Mouse (Mus musculus) stomach, embryonic 15.5 days (tissue): ENCODE results near the gene Lama5. TPM values are rescaled to one million over a fixed set of nuclear protein-coding genes. Genes with fewer than 3 reads are reported as not detected.
A peak's percentile ranks its signal among the peaks of the same experiment; 100 is the strongest.

Source experiments
- ATAC-seq: fragments of 200-750 bp; cut with Nextera tagmentation; 2 replicates; pipeline ENCODE4 v1.8.0; 2017; ENCODE audit warnings: low read depth, moderate number of reproducible peaks, moderate TSS enrichment; ENCODE audit not compliant: insufficient read depth, low FRiP score
- H3K27ac ChIP-seq: fragments of 300-500 bp; sonication (generic); 2 replicates; pipeline ENCODE4 v1.5.1; 2015; ENCODE audit warnings: mild to moderate bottlenecking, inconsistent platforms
- H3K27me3 ChIP-seq: fragments of 300-500 bp; sonication (generic); replicated peaks from 2 replicates; pipeline ENCODE4 v1.6.1; 2015; ENCODE audit warnings: inconsistent platforms
- H3K36me3 ChIP-seq: fragments of 300-500 bp; sonication (generic); 2 replicates; pipeline ENCODE4 v1.6.1; 2015; ENCODE audit warnings: inconsistent platforms
- H3K4me1 ChIP-seq: fragments of 300-500 bp; sonication (generic); 2 replicates; pipeline ENCODE4 v1.6.1; 2015; ENCODE audit warnings: inconsistent platforms
- H3K4me2 ChIP-seq: fragments of 300-500 bp; sonication (generic); 2 replicates; pipeline ENCODE4 v1.6.1; 2015; ENCODE audit warnings: mild to moderate bottlenecking, inconsistent platforms
- H3K4me3 ChIP-seq: fragments of 300-500 bp; sonication (generic); replicated peaks from 2 replicates; pipeline ENCODE4 v1.5.1; 2015; ENCODE audit warnings: inconsistent platforms
- H3K9ac ChIP-seq: fragments of 300-500 bp; sonication (generic); 2 replicates; pipeline ENCODE4 v1.6.1; 2015; ENCODE audit warnings: inconsistent platforms
- H3K9me3 ChIP-seq: fragments of 300-500 bp; sonication (generic); 2 replicates; pipeline ENCODE4 v1.6.1; 2016; ENCODE audit warnings: inconsistent platforms
- WGBS: fragments of 180-500 bp; shearing (Covaris S2); methylation state at CpG from one replicate; pipeline ENCODE4 v1.1.7; 2015; 5-methylcytosine and 5-hydroxymethylcytosine counted together
- polyA plus RNA-seq: library from polyadenylated mRNA; unstranded; fragments of >200 nt; fragmentation: Nextera tagmentation; extraction: Ambion mirVana; gene quantifications from 2 replicates; pipeline ENCODE4 v1.2.1, GENCODE M21; 2015

Lama5 gene
- polyA plus RNA-seq, 1 experiment from 2014 or later = 45.6 TPM

- Histone ChIP-seq H3K4me2 (no peak overlapping the region), H3K27me3 (no peaks in the 10 kb centered on the region), H3K36me3 (no peaks in the 10 kb centered on the region), H3K27ac (no peak overlapping the region), H3K9me3 (no peaks in the 10 kb centered on the region), H3K4me1 (peaks cover 34% of the 10 kb centered on the region), H3K4me3 (no peak overlapping the region), H3K9ac (no peak overlapping the region)
- ATAC-seq = no peak
- WGBS = 67% methylated on average over 7 of the region's 7 CpGs
Observed at GRCm38 (mm10) chr2:180233101-180233904, 7.6 kb upstream of the Lama5 start.

GRCm38 (mm10) chr2:180230482-180230881 lies 4.8 kb upstream of the Lama5 start:
- H3K9me3 ChIP-seq = no peaks in the 10 kb centered on the region
- no peaks in the 10 kb centered on the region for H3K36me3 ChIP-seq
- no peak for ATAC-seq
- H3K4me1 ChIP-seq = peaks cover 45% of the 10 kb centered on the region
- WGBS = 57% methylated on average over 4 of the region's 4 CpGs
- no peak overlapping the region for H3K4me3 ChIP-seq
- H3K9ac ChIP-seq = no peak overlapping the region
- H3K4me2 ChIP-seq = no peak overlapping the region
- peaks cover under 1% of the 10 kb centered on the region; the same call in 1 of the 2 replicates for H3K27me3 ChIP-seq
- H3K27ac ChIP-seq = peak overlapping the region; percentile 42; the same call in 1 of the 2 replicates

GRCm38 (mm10) chr2:180229129-180229528 lies 3.5 kb upstream of the Lama5 start:
- Histone ChIP-seq H3K27ac (no peak overlapping the region), H3K9ac (no peak overlapping the region), H3K27me3 (peaks cover 8% of the 10 kb centered on the region; the same call in 1 of the 2 replicates), H3K4me3 (no peak overlapping the region), H3K4me2 (no peak overlapping the region), H3K9me3 (no peaks in the 10 kb centered on the region), H3K4me1 (peaks cover 39% of the 10 kb centered on the region), H3K36me3 (no peaks in the 10 kb centered on the region)
- 58% methylated on average over 3 of the region's 3 CpGs for WGBS
- no peak for ATAC-seq

- H3K4me2 ChIP-seq = no peak overlapping the region
- no peak overlapping the region for H3K4me3 ChIP-seq
- 49% methylated on average over 7 of the region's 7 CpGs for WGBS
- no peaks in the 10 kb centered on the region for H3K9me3 ChIP-seq
- no peak overlapping the region; the same call in 1 of the 2 replicates for H3K9ac ChIP-seq
- no peaks in the 10 kb centered on the region for H3K36me3 ChIP-seq
- H3K4me1 ChIP-seq = peaks cover 40% of the 10 kb centered on the region
- ATAC-seq = no peak
- peak overlapping the region; percentile 53; the same call in 1 of the 2 replicates for H3K27ac ChIP-seq
- peaks cover 8% of the 10 kb centered on the region; the same call in 1 of the 2 replicates for H3K27me3 ChIP-seq
Observed at GRCm38 (mm10) chr2:180228592-180228991, 2.9 kb upstream of the Lama5 start.

- H3K4me3 ChIP-seq = no peak overlapping the region
- peaks cover 8% of the 10 kb centered on the region; the same call in 1 of the 2 replicates for H3K27me3 ChIP-seq
- H3K27ac ChIP-seq = peak overlapping the region; percentile 53; the same call in 1 of the 2 replicates
- H3K9me3 ChIP-seq = no peaks in the 10 kb centered on the region
- peak overlapping the region; percentile 52 for H3K4me2 ChIP-seq
- ATAC-seq = no peak
- 46% methylated on average over 6 of the region's 6 CpGs for WGBS
- H3K36me3 ChIP-seq = no peaks in the 10 kb centered on the region
- peaks cover 46% of the 10 kb centered on the region for H3K4me1 ChIP-seq
- H3K9ac ChIP-seq = no peak overlapping the region; the same call in 1 of the 2 replicates
Observed at GRCm38 (mm10) chr2:180228060-180228458, 2.4 kb upstream of the Lama5 start.

- Histone ChIP-seq H3K27me3 (peaks cover 8% of the 10 kb centered on the region; the same call in 1 of the 2 replicates), H3K9me3 (no peaks in the 10 kb centered on the region), H3K4me2 (peak overlapping the region; percentile 52), H3K9ac (no peak overlapping the region), H3K36me3 (no peaks in the 10 kb centered on the region), H3K4me1 (peaks cover 52% of the 10 kb centered on the region), H3K4me3 (peak overlapping the region; percentile 16), H3K27ac (peak overlapping the region; percentile 16)
- WGBS = 2% methylated on average over 21 of the region's 21 CpGs
- ATAC-seq = peak; percentile 21; the same call in 1 of the 2 replicates
Observed at GRCm38 (mm10) chr2:180227262-180228059, 1.8 kb upstream of the Lama5 start.

GRCm38 (mm10) chr2:180225044-180225761 lies 456 bp downstream of the Lama5 start:
- ATAC-seq = peak; percentile 6; the same call in 1 of the 2 replicates
- Histone ChIP-seq H3K4me1 (peaks cover 67% of the 10 kb centered on the region), H3K9ac (peak overlapping the region; percentile 47), H3K4me2 (peak overlapping the region; percentile 97), H3K27ac (peak overlapping the region; percentile 85), H3K4me3 (peak overlapping the region; percentile 72), H3K9me3 (no peaks in the 10 kb centered on the region), H3K36me3 (no peaks in the 10 kb centered on the region), H3K27me3 (peaks cover 8% of the 10 kb centered on the region; the same call in 1 of the 2 replicates)
- under 1% methylated on average over 54 of the region's 55 CpGs for WGBS

- H3K27me3 ChIP-seq = peaks cover 8% of the 10 kb centered on the region; the same call in 1 of the 2 replicates
- 1% methylated on average over 13 of the region's 13 CpGs for WGBS
- H3K9ac ChIP-seq = peak overlapping the region; percentile 47
- H3K36me3 ChIP-seq = no peaks in the 10 kb centered on the region
- peak overlapping the region; percentile 97 for H3K4me2 ChIP-seq
- peak overlapping the region; percentile 85 for H3K27ac ChIP-seq
- H3K9me3 ChIP-seq = no peaks in the 10 kb centered on the region
- peaks cover 69% of the 10 kb centered on the region for H3K4me1 ChIP-seq
- H3K4me3 ChIP-seq = peak overlapping the region; percentile 72
- ATAC-seq = no peak
Observed at GRCm38 (mm10) chr2:180224647-180225043, 1.0 kb downstream of the Lama5 start.

GRCm38 (mm10) chr2:180222250-180222649 lies 3.4 kb downstream of the Lama5 start:
- no peaks in the 10 kb centered on the region for H3K9me3 ChIP-seq
- no peaks in the 10 kb centered on the region for H3K36me3 ChIP-seq
- H3K27me3 ChIP-seq = peaks cover 8% of the 10 kb centered on the region; the same call in 1 of the 2 replicates
- H3K27ac ChIP-seq = peak overlapping the region; percentile 89
- ATAC-seq = peak; percentile 78
- WGBS = 14% methylated on average over 6 of the region's 6 CpGs
- peaks cover 72% of the 10 kb centered on the region for H3K4me1 ChIP-seq
- H3K9ac ChIP-seq = no peak overlapping the region
- peak overlapping the region; percentile 97 for H3K4me2 ChIP-seq
- no peak overlapping the region for H3K4me3 ChIP-seq

GRCm38 (mm10) chr2:180221051-180221450 lies 4.6 kb downstream of the Lama5 start:
- Histone ChIP-seq H3K9ac (no peak overlapping the region), H3K9me3 (no peaks in the 10 kb centered on the region), H3K27ac (no peak overlapping the region), H3K36me3 (no peaks in the 10 kb centered on the region), H3K4me3 (no peak overlapping the region), H3K4me2 (no peak overlapping the region), H3K27me3 (peaks cover 8% of the 10 kb centered on the region; the same call in 1 of the 2 replicates), H3K4me1 (peaks cover 73% of the 10 kb centered on the region)
- no peak for ATAC-seq
- WGBS = 92% methylated on average over 9 of the region's 9 CpGs

GRCm38 (mm10) chr2:180220165-180220564 lies 5.5 kb downstream of the Lama5 start:
- Histone ChIP-seq H3K4me3 (no peak overlapping the region), H3K27me3 (peaks cover 4% of the 10 kb centered on the region; the same call in 1 of the 2 replicates), H3K4me1 (peaks cover 76% of the 10 kb centered on the region), H3K9me3 (no peaks in the 10 kb centered on the region), H3K9ac (no peak overlapping the region), H3K4me2 (no peak overlapping the region), H3K27ac (no peak overlapping the region), H3K36me3 (no peaks in the 10 kb centered on the region)
- 37% methylated on average over 9 of the region's 9 CpGs for WGBS
- no peak for ATAC-seq
